22 mouse cellular contexts compared by ENCODE assay signal in the genomic region with DNA sequence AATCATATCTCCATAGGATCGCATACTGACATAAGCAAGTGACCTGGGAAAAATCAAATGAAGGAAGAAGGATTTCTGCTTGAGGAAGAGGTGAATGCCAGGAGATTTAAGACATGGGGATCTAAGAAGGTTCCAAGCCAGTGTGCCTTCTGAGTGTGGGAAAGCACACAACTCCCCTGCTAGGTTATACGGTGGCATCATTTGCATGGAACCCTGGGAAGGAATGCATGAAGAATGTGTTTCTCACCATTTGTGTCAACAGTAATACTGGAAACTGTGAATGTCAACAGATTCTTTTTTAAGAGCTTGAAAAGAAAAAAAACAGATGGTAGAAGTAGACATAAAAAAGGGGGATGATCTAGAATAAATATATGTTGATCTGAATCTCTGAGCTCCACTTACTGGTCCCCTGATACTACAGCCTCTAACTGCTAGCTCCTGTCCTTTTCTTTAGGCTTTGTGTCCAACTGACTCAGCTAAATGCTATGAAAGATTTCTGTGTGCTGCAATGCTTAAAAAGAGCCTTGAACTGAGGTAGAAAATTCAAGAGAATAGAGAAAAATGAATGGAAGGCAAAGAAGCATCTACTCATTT.
DNase-seq lines count a peak whose midpoint lies in the region; TF ChIP-seq lines count a peak whose summit lies in the region.
"Had no signal": no experiment of that assay in that cellular context is flagged by ENCODE, and none has a peak within 500 bp of the region (broad histone marks: within the 10 kb centered on the region; RNA-seq: fewer than 3 reads in every experiment).

No protein-coding gene starts in this region.

- peaks cover 11% of the 10 kb centered on the region for H3K4me1 ChIP-seq in embryonic fibroblast, embryonic 13.5 days (ENCODE audit: control insufficient read depth, insufficient read depth, low read length)
- H3K4me1 ChIP-seq in forebrain, embryonic 10.5 days: no peaks in the 10 kb centered on the region
- H3K4me1 ChIP-seq: embryonic facial prominence, embryonic 13.5 days; embryonic facial prominence, embryonic 15.5 days; forebrain, embryonic 12.5 days had no signal

- H3K27me3 ChIP-seq in forebrain, embryonic 10.5 days (ENCODE audit: poor library complexity, severe bottlenecking): peaks cover 40% of the 10 kb centered on the region
- H3K27me3 ChIP-seq: CH12.LX; embryonic facial prominence, embryonic 13.5 days; embryonic facial prominence, embryonic 15.5 days had no signal

- no peak overlapping the region for H3K4me3 ChIP-seq in embryonic fibroblast, embryonic 13.5 days (ENCODE audit: insufficient read depth, low read length)
- H3K4me3 ChIP-seq in forebrain, embryonic 10.5 days: no peak overlapping the region
- H3K4me3 ChIP-seq: embryonic facial prominence, embryonic 13.5 days; embryonic facial prominence, embryonic 15.5 days; forebrain, embryonic 12.5 days had no signal

- H3K36me3 ChIP-seq in forebrain, embryonic 10.5 days (replicated peaks): no peaks in the 10 kb centered on the region
- H3K36me3 ChIP-seq: embryonic facial prominence, embryonic 13.5 days; embryonic facial prominence, embryonic 15.5 days; forebrain, embryonic 12.5 days; G1E had no signal

- H3K27ac ChIP-seq in embryonic fibroblast, embryonic 13.5 days (ENCODE audit: insufficient read depth, low read length): peak overlapping the region; percentile 61; the same call in 1 of the 2 replicates
- no peak overlapping the region for H3K27ac ChIP-seq in forebrain, embryonic 10.5 days
- H3K27ac ChIP-seq: embryonic facial prominence, embryonic 13.5 days; embryonic facial prominence, embryonic 15.5 days; forebrain, embryonic 12.5 days had no signal

- 92% methylated on average over 2 of the region's 2 CpGs for WGBS in forebrain, embryonic 10.5 days

- H3K9me3 ChIP-seq in forebrain, embryonic 10.5 days: no peaks in the 10 kb centered on the region
- H3K9me3 ChIP-seq: embryonic facial prominence, embryonic 13.5 days; embryonic facial prominence, embryonic 15.5 days; forebrain, embryonic 12.5 days; G1E had no signal

- DNase-seq in 3T3-L1 (ENCODE audit: low read depth, low spot score): peak; percentile 6
- DNase-seq in Muller cell, postnatal 12 days (ENCODE audit: inconsistent ontology term): peak; percentile 74
- DNase-seq in brain, adult 2 months (ENCODE audit: low read depth, low spot score): peak; percentile 26
- DNase-seq in cerebellum, adult 9-11 months: no peak
- no peak for DNase-seq in thymus, postnatal 0 days (ENCODE audit: low spot score)
- DNase-seq in forebrain, embryonic 10.5 days (ENCODE audit: extremely low spot score, low spot score): no peak
- DNase-seq: adrenal gland, adult 8-10 months; adrenal gland, postnatal 14 days; adrenal gland, postnatal 36 days; B cell, adult 2 months; cerebellum, adult 11-12 months; cerebellum, adult 2 months; cerebellum, adult 9-10 months; cerebellum, postnatal 14 days; cerebellum, postnatal 36 days; embryo, embryonic 11 days had no signal

- no peak for TF ChIP-seq CTCF in embryonic fibroblast, embryonic 13.5 days (IDR thresholded peaks at IDR 0.05; ENCODE audit: borderline replicate concordance, insufficient read depth, low read length)

- no peak for TF ChIP-seq POLR2A in embryonic fibroblast, embryonic 13.5 days (IDR thresholded peaks at IDR 0.05; ENCODE audit: low read depth, low read length)

Comparison
In these comparisons a context has a peak if more than half of its experiments do, and no peak if none do; other contexts are left out.
1. DNase-seq: peak in 3T3-L1 (single experiment), Muller cell, postnatal 12 days (single experiment) and brain, adult 2 months (single experiment); none in cerebellum, adult 9-11 months (single experiment), thymus, postnatal 0 days (single experiment) and forebrain, embryonic 10.5 days (single experiment).